Mouse (Mus musculus) stomach, embryonic 16.5 days (tissue): ENCODE data around the gene 4833439L19Rik. TPM values are rescaled to one million over a fixed set of nuclear protein-coding genes. Genes with fewer than 3 reads are reported as not detected.

Source experiments
- ATAC-seq: fragments of 200-750 bp; cut with Nextera tagmentation; 2 replicates; pipeline ENCODE4 v1.8.0; 2017; ENCODE audit warnings: moderate number of reproducible peaks, moderate TSS enrichment; ENCODE audit not compliant: insufficient read depth, low FRiP score
- H3K27ac ChIP-seq: fragments of 300-500 bp; sonication (generic); 2 replicates; pipeline ENCODE4 v1.5.1; 2014; ENCODE audit warnings: low read length
- H3K27me3 ChIP-seq: fragments of 300-500 bp; sonication (generic); 2 replicates; pipeline ENCODE4 v1.6.1; 2014; ENCODE audit warnings: low read length, control low read depth, mixed read lengths; ENCODE audit not compliant: control insufficient read depth, insufficient read depth
- H3K36me3 ChIP-seq: fragments of 300-500 bp; sonication (generic); 2 replicates; pipeline ENCODE4 v1.6.1; 2014; ENCODE audit warnings: low read length; ENCODE audit not compliant: control insufficient read depth, insufficient read depth
- H3K4me1 ChIP-seq: fragments of 300-500 bp; sonication (generic); 2 replicates; pipeline ENCODE4 v1.6.1; 2014; ENCODE audit warnings: low read length, control low read depth, mixed read lengths; ENCODE audit not compliant: control insufficient read depth, insufficient read depth
- H3K4me2 ChIP-seq: fragments of 300-500 bp; sonication (generic); 2 replicates; pipeline ENCODE4 v1.6.1; 2014; ENCODE audit warnings: low read depth, low read length, mixed read lengths
- H3K4me3 ChIP-seq: fragments of 300-500 bp; sonication (generic); replicated peaks from 2 replicates; pipeline ENCODE4 v1.5.1; 2014; ENCODE audit warnings: mild to moderate bottlenecking, low read length
- H3K9ac ChIP-seq: fragments of 300-500 bp; sonication (generic); 2 replicates; pipeline ENCODE4 v1.6.1; 2014; ENCODE audit warnings: low read length
- H3K9me3 ChIP-seq: fragments of 300-500 bp; sonication (generic); replicated peaks from 2 replicates; pipeline ENCODE4 v1.6.1; 2016; ENCODE audit warnings: low read length, control low read depth; ENCODE audit not compliant: control insufficient read depth
- WGBS: fragments of 180-500 bp; shearing (Covaris S2); extraction: QIAGEN DNeasy Blood & Tissue Kit; methylation state at CpG from one replicate; pipeline ENCODE4 v1.1.7; 2014; 5-methylcytosine and 5-hydroxymethylcytosine counted together
- polyA plus RNA-seq: library from polyadenylated mRNA; unstranded; fragments of >200 nt; fragmentation: Nextera tagmentation; extraction: Ambion mirVana; gene quantifications from 2 replicates; pipeline ENCODE4 v1.2.1, GENCODE M21; 2015

The 4833439L19Rik gene
- polyA plus RNA-seq, 1 experiment from 2014 or later: 125 TPM

GRCm38 (mm10) chr13:54520221-54520620 lies 45.0 kb downstream of the 4833439L19Rik start:
- H3K36me3 ChIP-seq: peaks cover 8% of the 10 kb centered on the region; the same call in 1 of the 2 replicates
- no peak overlapping the region for H3K27ac ChIP-seq
- no peaks in the 10 kb centered on the region for H3K27me3 ChIP-seq
- no peaks in the 10 kb centered on the region for H3K4me1 ChIP-seq
- ATAC-seq: no peak
- H3K9me3 ChIP-seq: no peaks in the 10 kb centered on the region
- H3K9ac ChIP-seq: no peak overlapping the region
- no peak overlapping the region for H3K4me3 ChIP-seq
- no peak overlapping the region for H3K4me2 ChIP-seq
- 94% methylated on average over 4 of the region's 4 CpGs for WGBS

GRCm38 (mm10) chr13:54505920-54506319 lies 59.3 kb downstream of the 4833439L19Rik start:
- Histone ChIP-seq H3K9me3 (no peaks in the 10 kb centered on the region), H3K4me3 (no peak overlapping the region), H3K27ac (no peak overlapping the region), H3K9ac (no peak overlapping the region), H3K4me1 (peaks cover 10% of the 10 kb centered on the region), H3K27me3 (no peaks in the 10 kb centered on the region), H3K36me3 (no peaks in the 10 kb centered on the region), H3K4me2 (no peak overlapping the region)
- no peak for ATAC-seq
- 89% methylated on average over 1 of the region's 1 CpGs for WGBS

- Histone ChIP-seq H3K9me3 (no peaks in the 10 kb centered on the region), H3K4me2 (peak overlapping the region; percentile 94), H3K36me3 (no peaks in the 10 kb centered on the region), H3K27ac (no peak overlapping the region), H3K4me1 (peaks cover 10% of the 10 kb centered on the region), H3K27me3 (no peaks in the 10 kb centered on the region), H3K4me3 (peak overlapping the region; percentile 71), H3K9ac (peak overlapping the region; percentile 84)
- 35% methylated on average over 7 of the region's 7 CpGs for WGBS
- ATAC-seq: no peak
Measured at GRCm38 (mm10) chr13:54504611-54505260, 60.5 kb downstream of the 4833439L19Rik start.

DNA sequence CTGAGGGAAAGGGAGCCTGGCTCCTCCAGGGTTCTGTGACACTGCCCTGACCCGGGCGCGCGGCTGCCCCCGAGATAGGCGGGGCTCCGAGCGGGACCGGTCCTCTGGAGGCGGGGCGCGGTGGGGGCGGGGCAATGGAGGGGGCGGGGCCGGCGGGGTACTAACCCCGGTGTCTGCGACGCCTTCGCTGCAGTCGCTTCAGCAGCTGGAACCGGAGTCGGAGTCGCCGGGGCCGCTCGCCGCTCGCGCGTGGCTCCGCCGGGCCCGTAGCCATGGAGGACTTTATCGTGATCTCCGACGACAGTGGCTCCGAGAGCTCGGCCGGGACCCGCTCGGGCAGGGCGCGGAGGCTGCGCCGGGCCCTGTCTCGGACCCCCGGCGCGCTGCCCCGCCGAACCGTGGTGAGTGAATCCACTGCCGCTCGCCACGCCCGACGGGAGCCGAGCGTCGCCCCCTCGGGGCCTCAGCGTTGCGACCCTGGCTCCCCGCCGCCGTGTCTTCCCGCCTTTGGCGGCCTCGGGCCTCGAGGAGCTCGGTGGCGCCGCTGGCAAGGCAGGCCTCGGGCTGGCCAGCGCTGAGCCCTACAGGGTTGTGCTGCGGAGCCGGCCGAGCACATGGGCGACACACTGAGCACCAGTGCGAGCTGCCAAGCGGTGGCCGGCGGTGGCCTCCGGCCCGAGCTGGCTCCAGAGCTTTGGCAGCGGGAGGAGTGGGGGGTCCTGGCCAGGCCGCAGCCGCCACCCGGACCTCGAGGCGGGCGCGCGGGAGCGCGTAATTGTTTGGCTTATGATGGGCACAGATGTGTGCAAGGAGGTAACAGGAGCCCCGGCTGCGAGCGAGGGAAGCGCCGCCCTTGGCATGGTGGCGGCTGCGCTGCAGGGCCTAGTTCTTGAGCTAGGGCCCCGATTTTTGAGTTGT lies 61.4 kb downstream of the 4833439L19Rik start, which contains the start of gene Simc1:
TSS of gene Simc1 (plus strand) at position 176 of the 918 bp plus-strand sequence.
- H3K4me2 ChIP-seq: peak within 1 kb of the TSS; percentile 94
- H3K9ac ChIP-seq: peak within 1 kb of the TSS; percentile 84
- H3K27me3 ChIP-seq: no peaks in the 10 kb centered on the region
- peak; percentile 92 for ATAC-seq
- no peaks in the 10 kb centered on the region for H3K9me3 ChIP-seq
- H3K27ac ChIP-seq: peak within 1 kb of the TSS; percentile 21; the same call in 1 of the 2 replicates
- H3K4me3 ChIP-seq: peak within 1 kb of the TSS; percentile 71
- H3K4me1 ChIP-seq: peaks cover 10% of the 10 kb centered on the region
- WGBS: under 1% methylated on average over 105 of the region's 105 CpGs
- H3K36me3 ChIP-seq: no peaks in the 10 kb centered on the region

GRCm38 (mm10) chr13:54503278-54503603 lies 62.0 kb downstream of the 4833439L19Rik start:
- Histone ChIP-seq H3K4me1 (peaks cover 10% of the 10 kb centered on the region), H3K9me3 (no peaks in the 10 kb centered on the region), H3K9ac (peak overlapping the region; percentile 60), H3K4me2 (peak overlapping the region; percentile 94), H3K36me3 (no peaks in the 10 kb centered on the region), H3K27ac (no peak overlapping the region; the same call in 1 of the 2 replicates), H3K27me3 (no peaks in the 10 kb centered on the region), H3K4me3 (peak overlapping the region; percentile 71)
- peak; percentile 72 for ATAC-seq
- 2% methylated on average over 14 of the region's 14 CpGs for WGBS

DNA sequence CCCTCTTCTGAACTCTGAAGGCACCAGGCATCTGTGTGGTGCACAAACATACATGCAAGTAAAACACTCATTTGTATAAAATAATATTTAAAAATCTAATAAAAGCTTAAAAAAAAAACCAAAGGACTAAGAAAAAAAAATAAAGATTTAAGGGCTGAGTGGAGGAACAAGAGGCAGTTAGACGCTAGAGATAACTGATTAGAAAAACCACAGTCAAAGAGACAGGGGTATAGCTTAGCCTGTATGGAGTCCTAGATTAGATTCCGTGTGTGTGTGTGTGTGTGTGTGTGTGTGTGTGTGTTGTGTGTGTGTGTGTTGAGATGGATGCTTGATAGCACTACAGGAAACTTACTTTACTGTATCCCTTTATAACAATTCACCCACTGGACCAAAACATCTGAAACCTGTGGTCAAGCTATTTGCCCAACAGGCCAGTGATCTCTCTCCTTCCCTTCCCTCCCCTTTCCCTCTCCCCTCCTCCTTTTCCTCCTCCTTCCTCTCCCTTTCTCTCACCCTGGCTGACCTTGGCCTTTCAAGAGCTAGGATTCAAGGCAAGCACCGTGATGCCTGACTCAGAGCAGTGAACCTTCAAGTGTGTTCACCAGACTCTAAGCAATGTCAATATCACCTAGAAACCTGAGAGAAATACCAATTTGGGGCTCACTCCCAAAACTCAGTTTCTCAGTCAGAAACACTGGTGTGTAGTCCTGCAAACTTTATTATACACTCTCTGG lies 63.1 kb downstream of the 4833439L19Rik start:
- no peaks in the 10 kb centered on the region for H3K27me3 ChIP-seq
- H3K9ac ChIP-seq: no peak overlapping the region
- no peaks in the 10 kb centered on the region for H3K9me3 ChIP-seq
- WGBS: 50% methylated on average over 3 of the region's 3 CpGs
- peaks cover 10% of the 10 kb centered on the region for H3K4me1 ChIP-seq
- H3K27ac ChIP-seq: no peak overlapping the region
- H3K36me3 ChIP-seq: no peaks in the 10 kb centered on the region
- ATAC-seq: no peak
- no peak overlapping the region for H3K4me3 ChIP-seq
- H3K4me2 ChIP-seq: no peak overlapping the region

DNA sequence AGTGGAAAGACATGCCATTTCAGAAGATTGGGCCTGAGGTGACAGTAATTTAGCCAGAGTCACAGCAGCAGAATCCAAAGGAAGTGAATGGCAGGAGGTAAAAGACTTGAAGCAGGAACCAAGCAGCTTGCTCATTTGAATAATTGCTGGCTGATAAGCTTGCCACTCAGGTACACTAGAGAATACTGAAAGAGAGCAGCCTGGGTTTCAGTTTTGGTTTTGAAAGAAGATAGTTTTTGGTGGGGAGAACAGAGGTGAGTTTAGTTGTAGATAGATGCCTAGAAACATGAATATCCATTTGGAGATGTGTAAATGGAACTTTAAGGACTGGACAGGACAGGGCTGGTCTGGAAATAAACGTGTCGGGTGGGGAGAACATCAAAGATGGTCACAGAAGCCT lies 63.9 kb downstream of the 4833439L19Rik start:
- Histone ChIP-seq H3K4me3 (no peak overlapping the region), H3K27me3 (no peaks in the 10 kb centered on the region), H3K27ac (no peak overlapping the region), H3K4me2 (no peak overlapping the region), H3K4me1 (peaks cover 10% of the 10 kb centered on the region), H3K36me3 (no peaks in the 10 kb centered on the region), H3K9ac (no peak overlapping the region), H3K9me3 (no peaks in the 10 kb centered on the region)
- no peak for ATAC-seq
- WGBS: 72% methylated on average over 2 of the region's 2 CpGs
